Mouse (Mus musculus) heart, postnatal 0 days (tissue): ENCODE data around the gene S100pbp.

Source experiments
- CTCF ChIP-seq: IDR thresholded peaks from 2 replicates; pipeline ENCODE4 v1.5.1; 2016; ENCODE audit warnings: antibody characterized with exemption, control low read depth, low read depth
- EP300 ChIP-seq: IDR thresholded peaks from 2 replicates; pipeline ENCODE4 v1.6.1; 2016; ENCODE audit warnings: antibody characterized with exemption, low read depth

DNA sequence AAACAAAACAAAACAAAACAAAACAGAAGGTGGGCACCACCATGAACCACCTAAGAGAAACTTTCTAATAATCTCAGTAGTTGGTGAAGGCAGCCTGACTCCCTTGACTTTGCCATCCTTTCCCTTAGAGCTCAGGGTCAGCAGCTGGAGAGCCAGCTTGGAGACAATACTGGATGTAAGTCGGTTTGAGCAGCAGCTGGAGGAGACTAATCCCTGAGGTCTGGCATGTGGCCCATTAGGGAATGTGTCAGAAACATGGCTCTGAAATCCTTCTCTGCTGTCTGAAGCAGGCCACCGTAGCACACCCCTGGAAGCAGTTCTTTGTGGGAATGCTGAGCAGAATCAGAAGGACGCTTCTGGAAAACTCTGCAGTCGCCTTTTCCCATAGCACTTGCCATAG is 21.9 kb upstream of the S100pbp start:
- no peak for TF ChIP-seq CTCF
- no peak for TF ChIP-seq EP300
